Mouse (Mus musculus) CH12.LX (cell line): ENCODE measurements around the gene Ube2f. TPM values are rescaled to one million over a fixed set of nuclear protein-coding genes. Genes with fewer than 3 reads are reported as not detected.

Experiments used
- DNase-seq: peaks from one replicate; pipeline ENCODE4 v3.0.0-alpha.2; 2013; ENCODE audit errors: extremely low read depth
- H3K27ac ChIP-seq: 2 replicates; pipeline ENCODE4 v1.5.1; 2012; ENCODE audit warnings: low read depth, mild to moderate bottlenecking, control low read depth, moderate library complexity; ENCODE audit not compliant: insufficient read depth
- H3K27me3 ChIP-seq: replicated peaks from 2 replicates; pipeline ENCODE3; 2012; ENCODE audit warnings: inconsistent platforms
- H3K36me3 ChIP-seq, 2 experiments: replicated peaks in 1 of 2; 2 replicates each; pipeline versions ENCODE3 to v1.6.1; 2012; ENCODE audit warnings: inconsistent platforms in 1 of 2, low read length in 1 of 2, mild to moderate bottlenecking in 1 of 2, mixed read lengths in 1 of 2, moderate library complexity in 1 of 2; ENCODE audit not compliant: control insufficient read depth in 1 of 2, insufficient read depth in 1 of 2
- H3K4me1 ChIP-seq, 2 experiments: 2 replicates each; pipeline ENCODE4 v1.6.1; 2012; ENCODE audit warnings: inconsistent platforms in 1 of 2, moderate library complexity in 1 of 2; ENCODE audit not compliant: insufficient read depth in 2 of 2, control insufficient read depth in 1 of 2
- H3K4me2 ChIP-seq: 2 replicates; pipeline ENCODE4 v1.6.1; 2012; ENCODE audit warnings: low read depth, mild to moderate bottlenecking, control low read depth; ENCODE audit not compliant: poor library complexity, insufficient read depth, severe bottlenecking
- H3K4me3 ChIP-seq, 3 experiments: fragments of 150-350 bp in 1 of 3; sonication (generic) in 1 of 3; replicated peaks in 1 of 3; 2 replicates each; pipeline versions ENCODE3 to v1.5.1; 2011 to 2012; ENCODE audit warnings: low read depth in 2 of 3, low read length in 2 of 3, mild to moderate bottlenecking in 2 of 3, moderate library complexity in 2 of 3, control low read depth in 1 of 3, improper control_type of control experiment in 1 of 3, inconsistent platforms in 1 of 3, mixed read lengths in 1 of 3; ENCODE audit not compliant: poor library complexity in 1 of 3
- H3K79me2 ChIP-seq: replicated peaks from 2 replicates; pipeline ENCODE4 v1.6.1; 2012; ENCODE audit warnings: mild to moderate bottlenecking, moderate library complexity; ENCODE audit not compliant: control insufficient read depth, poor library complexity, insufficient read depth, severe bottlenecking; ENCODE audit errors: extremely low read depth
- H3K9ac ChIP-seq: 2 replicates; pipeline ENCODE4 v1.6.1; 2012; ENCODE audit warnings: low read depth, mild to moderate bottlenecking, control low read depth, moderate library complexity; ENCODE audit not compliant: insufficient read depth
- H3K9me3 ChIP-seq: replicated peaks from 2 replicates; pipeline ENCODE3; 2012; ENCODE audit warnings: low read length, inconsistent platforms, mixed read lengths
- BHLHE40 ChIP-seq: IDR thresholded peaks from 2 replicates; pipeline ENCODE4 v1.6.1; 2011; ENCODE audit warnings: mild to moderate bottlenecking, low read depth, low read length, improper control_type of control experiment
- CHD1 ChIP-seq: IDR thresholded peaks from 2 replicates; pipeline ENCODE4 v1.6.1; 2012; ENCODE audit warnings: low read depth, low read length, improper control_type of control experiment, inconsistent platforms
- CHD2 ChIP-seq: IDR thresholded peaks from 2 replicates; pipeline ENCODE4 v1.6.1; 2011; ENCODE audit warnings: low read length, improper control_type of control experiment
- E2F4 ChIP-seq: IDR thresholded peaks from 2 replicates; pipeline ENCODE4 v1.6.1; 2011; ENCODE audit warnings: low read depth, low read length, improper control_type of control experiment; ENCODE audit not compliant: insufficient replicate concordance
- ELF1 ChIP-seq: IDR thresholded peaks from 2 replicates; pipeline ENCODE4 v1.6.1; 2014; ENCODE audit warnings: low read depth, mild to moderate bottlenecking, inconsistent platforms, low read length, improper control_type of control experiment
- ETS1 ChIP-seq: conservative IDR thresholded peaks from 2 replicates; pipeline ENCODE4 v1.6.1; 2012; ENCODE audit warnings: low read depth, mild to moderate bottlenecking, inconsistent platforms, low read length, improper control_type of control experiment, moderate library complexity
- IRF4 ChIP-seq: IDR thresholded peaks from 2 replicates; pipeline ENCODE4 v1.6.1; 2014; ENCODE audit warnings: low read depth, mild to moderate bottlenecking, inconsistent platforms, low read length, improper control_type of control experiment
- JUN ChIP-seq: IDR thresholded peaks from 2 replicates; pipeline ENCODE4 v1.6.1; 2011; ENCODE audit warnings: low read depth, mild to moderate bottlenecking, low read length, improper control_type of control experiment, moderate library complexity; ENCODE audit not compliant: insufficient read depth
- JUND ChIP-seq: conservative IDR thresholded peaks from 2 replicates; pipeline ENCODE4 v1.6.1; 2011; ENCODE audit warnings: low read depth, low read length, improper control_type of control experiment
- MAX ChIP-seq: IDR thresholded peaks from 2 replicates; pipeline ENCODE4 v1.6.1; 2011; ENCODE audit warnings: low read length, improper control_type of control experiment
- MXI1 ChIP-seq: IDR thresholded peaks from 2 replicates; pipeline ENCODE4 v1.6.1; 2011; ENCODE audit warnings: mild to moderate bottlenecking, low read depth, low read length, improper control_type of control experiment
- NELFE ChIP-seq: IDR thresholded peaks from 2 replicates; pipeline ENCODE4 v1.6.1; 2011; ENCODE audit warnings: low read depth, low read length, improper control_type of control experiment
- PAX5 ChIP-seq: IDR thresholded peaks from 2 replicates; pipeline ENCODE4 v1.6.1; 2012; ENCODE audit warnings: low read length, inconsistent platforms, mixed read lengths
- POLR2AphosphoS2 ChIP-seq: IDR thresholded peaks from 2 replicates; pipeline ENCODE4 v1.6.1; 2011; ENCODE audit warnings: low read depth, low read length, improper control_type of control experiment
- RAD21 ChIP-seq: IDR thresholded peaks from 2 replicates; pipeline ENCODE4 v1.6.1; 2011; ENCODE audit warnings: low read depth, mild to moderate bottlenecking, low read length, improper control_type of control experiment, moderate library complexity
- SIN3A ChIP-seq: IDR thresholded peaks from 2 replicates; pipeline ENCODE4 v1.6.1; 2012; ENCODE audit warnings: low read length, improper control_type of control experiment, inconsistent platforms
- TBP ChIP-seq: conservative IDR thresholded peaks from 2 replicates; pipeline ENCODE4 v1.6.1; 2011; ENCODE audit warnings: low read depth, low read length, improper control_type of control experiment
- USF1 ChIP-seq: IDR thresholded peaks from 2 replicates; pipeline ENCODE4 v1.6.1; 2014; ENCODE audit warnings: low read depth, mild to moderate bottlenecking, inconsistent platforms, low read length, improper control_type of control experiment
- ZC3H11A ChIP-seq: IDR thresholded peaks from 2 replicates; pipeline ENCODE4 v1.6.1; 2012; ENCODE audit warnings: low read depth, mild to moderate bottlenecking, inconsistent platforms, low read length, improper control_type of control experiment
- ZMIZ1 ChIP-seq: IDR thresholded peaks from 2 replicates; pipeline ENCODE4 v1.6.1; 2012; ENCODE audit warnings: low read depth, mild to moderate bottlenecking, inconsistent platforms, low read length, improper control_type of control experiment
- ZNF384 ChIP-seq: IDR thresholded peaks from 2 replicates; pipeline ENCODE4 v1.6.1; 2012; ENCODE audit warnings: low read depth, low read length, improper control_type of control experiment, inconsistent platforms
- dilution Hi-C: fragments of 300-500 bp; cut with MboI; formaldehyde crosslinking; loops from 2 replicates; pipeline ENCODE4 v1.14.3; 2020; ENCODE audit warnings: low sequenced_read_pairs; ENCODE audit not compliant: extremely low pct_unique_long_range_greater_than_20kb, extremely low pct_ligation_motif_present
- in situ Hi-C: fragments of 300-500 bp; cut with MboI; formaldehyde crosslinking; loops from 3 replicates; pipeline ENCODE4 v1.14.3; 2019; ENCODE audit warnings: low sequenced_read_pairs, low pct_ligation_motif_present, low pct_unique_long_range_greater_than_20kb, mixed read lengths
- polyA plus RNA-seq: library from polyadenylated mRNA; unstranded; fragments of >175 nt; gene quantifications from 2 replicates; pipeline ENCODE4 v1.2.1, GENCODE M21; 2012; ENCODE audit warnings: low read depth; ENCODE audit not compliant: insufficient read length
- total RNA-seq, 2 experiments: library from RNA; depleted of rRNA; stranded (reverse); fragments of 300-350 nt in 1 of 2; fragments of >200 nt in 1 of 2; gene quantifications; 2 replicates each; pipeline ENCODE4 v1.2.3; 2012 to 2014

Gene Ube2f
- total and polyA plus RNA-seq, 3 experiments = 30.3 to 70.5 (median 58.1) TPM

GRCm38 (mm10) chr1:91226562-91226961 lies 23.5 kb upstream of the Ube2f start:
- 0 out of 4 replicates have a peak, but pooled peaks cover 0 to 2% of the 10 kb centered on the region in 2 experiments for H3K4me1 ChIP-seq
- peaks cover 3% of the 10 kb centered on the region for H3K27me3 ChIP-seq
- H3K9me3 ChIP-seq = no peaks in the 10 kb centered on the region
- no peaks in the 10 kb centered on the region for H3K79me2 ChIP-seq
- H3K27ac ChIP-seq = no peak overlapping the region
- H3K9ac ChIP-seq = no peak overlapping the region
- no peaks in the 10 kb centered on the region for H3K36me3 ChIP-seq
- H3K4me2 ChIP-seq = no peak overlapping the region
- in situ Hi-C loops = no loop called here
- no peak overlapping the region for H3K4me3 ChIP-seq
- no peak for TF ChIP-seq JUND
- TF ChIP-seq ZNF384 = no peak
- TF ChIP-seq RAD21 = no peak
- no peak for TF ChIP-seq ZMIZ1
- TF ChIP-seq PAX5 = no peak
- TF ChIP-seq CHD1 = no peak
- TF ChIP-seq E2F4 = no peak
- TF ChIP-seq MAX = no peak
- TF ChIP-seq JUN = no peak
- TF ChIP-seq BHLHE40 = no peak
- TF ChIP-seq POLR2AphosphoS2 = no peak
- no peak for TF ChIP-seq USF1
- no peak for TF ChIP-seq NELFE
- no peak for TF ChIP-seq IRF4
- TF ChIP-seq CHD2 = no peak
- no peak for DNase-seq
- dilution Hi-C loops = no loop called here

- Histone ChIP-seq H3K79me2 (no peaks in the 10 kb centered on the region), H3K4me3 (no peak overlapping the region), H3K9ac (no peak overlapping the region), H3K9me3 (no peaks in the 10 kb centered on the region), H3K27ac (no peak overlapping the region), H3K4me1 (0 out of 4 replicates have a peak, but pooled peaks cover 0 to 2% of the 10 kb centered on the region in 2 experiments), H3K27me3 (peaks cover 3% of the 10 kb centered on the region), H3K36me3 (no peaks in the 10 kb centered on the region), H3K4me2 (no peak overlapping the region)
- no peak for TF ChIP-seq ETS1
- TF ChIP-seq ZC3H11A = no peak
- TF ChIP-seq MAX = no peak
- TF ChIP-seq E2F4 = no peak
- TF ChIP-seq JUND = no peak
- no peak for TF ChIP-seq NELFE
- no peak for TF ChIP-seq ELF1
- TF ChIP-seq MXI1 = no peak
- TF ChIP-seq POLR2AphosphoS2 = no peak
- TF ChIP-seq TBP = no peak
- no peak for TF ChIP-seq SIN3A
- dilution Hi-C loops (no loop called here), in situ Hi-C loops (no loop called here)
- DNase-seq = no peak
Observed at GRCm38 (mm10) chr1:91227381-91228054, 22.6 kb upstream of the Ube2f start.
